Mouse (Mus musculus) gastrocnemius, adult 8-10 months (tissue): ENCODE measurements around the gene P2ry13. TPM values are rescaled to one million over a fixed set of nuclear protein-coding genes. Genes with fewer than 3 reads are reported as not detected.

Source experiments
- DNase-seq, 2 experiments: peaks; one replicate each; pipeline ENCODE4 v3.0.0; 2022; ENCODE audit warnings: low spot score in 2 of 2
- total RNA-seq, 4 experiments: library from RNA; stranded (reverse); gene quantifications; 2 replicates each; pipeline ENCODE4 v1.2.4; 2022

P2ry13 gene
- total RNA-seq, 4 experiments from 2014 or later: 0.11 to 0.22 TPM; not detected in 2

DNA sequence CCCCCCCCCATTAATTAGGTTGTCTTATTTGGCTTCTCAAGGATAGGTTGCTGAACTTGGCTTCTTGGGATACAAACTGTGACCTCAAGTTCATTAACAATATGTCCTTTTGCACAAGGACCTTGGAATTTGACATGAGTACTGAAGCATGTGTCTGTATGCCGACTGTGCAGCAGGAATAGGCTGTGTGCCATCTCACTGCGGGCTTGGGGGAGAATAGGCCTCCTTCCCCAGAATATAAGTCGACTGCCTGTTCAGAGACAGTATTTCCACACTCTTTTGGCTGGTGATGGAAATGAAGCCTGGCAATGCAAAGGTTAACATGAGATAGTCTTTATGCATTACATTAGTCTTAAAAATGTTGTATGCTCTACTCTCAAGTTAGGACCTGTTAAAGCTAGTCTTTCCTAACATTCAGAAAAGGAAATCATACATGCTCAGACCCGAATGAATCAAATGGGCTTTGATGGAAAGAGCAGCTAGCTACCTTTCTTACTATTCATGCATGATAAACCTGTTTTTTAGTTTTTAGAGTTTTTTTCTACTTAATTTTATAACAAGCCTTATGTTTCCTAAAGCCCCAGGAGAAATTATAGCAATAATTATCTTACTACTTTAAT lies 13.2 kb downstream of the P2ry13 start:
- DNase-seq: no peak

GRCm38 (mm10) chr3:59194938-59195337 lies 15.7 kb downstream of the P2ry13 start, which contains the start of gene Gpr87:
TSS of gene Gpr87 (minus strand) at chr3:59195104.
- no peak for DNase-seq

- no peak for DNase-seq
Observed at GRCm38 (mm10) chr3:59194099-59194498, 16.6 kb downstream of the P2ry13 start.

DNA sequence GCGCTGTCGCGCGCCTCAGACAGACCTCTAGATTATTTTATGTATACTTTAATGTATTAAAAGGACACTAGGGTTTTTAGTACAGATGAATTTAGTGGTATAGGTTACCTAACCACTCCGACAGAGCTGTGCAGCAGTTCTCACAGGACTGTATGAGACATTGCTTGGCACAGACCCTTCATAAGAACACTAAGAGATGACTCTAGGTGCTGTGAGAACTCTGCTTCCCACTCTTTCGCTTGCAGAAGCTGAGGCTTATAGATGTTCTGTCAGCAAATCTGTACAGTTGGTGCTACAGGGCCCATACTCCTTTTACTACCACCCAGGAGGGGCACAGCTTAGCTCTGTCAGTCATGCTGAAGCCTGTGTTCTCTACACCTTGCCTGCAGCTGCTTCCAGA lies 19.0 kb downstream of the P2ry13 start:
- no peak for DNase-seq

DNA sequence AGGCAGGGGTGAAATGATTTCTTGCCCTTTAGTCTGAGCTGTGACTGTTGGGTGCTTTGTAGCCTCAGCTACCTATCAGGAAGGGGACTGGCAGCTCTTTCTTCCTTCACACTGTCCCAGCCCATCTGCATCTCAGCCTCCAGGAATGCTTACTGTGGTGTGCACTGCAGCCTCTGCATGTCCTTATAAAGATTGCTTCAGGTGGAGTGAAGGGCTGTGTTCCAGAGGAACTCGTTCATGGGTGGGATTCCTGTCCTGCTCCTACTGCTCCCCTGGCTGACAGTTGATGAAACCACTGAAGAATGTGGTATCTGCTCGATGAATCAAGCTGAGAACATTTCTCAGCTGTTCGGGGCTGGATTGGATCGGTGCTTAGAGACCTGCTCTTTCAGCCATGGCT lies 23.3 kb downstream of the P2ry13 start:
- no peak for DNase-seq

GRCm38 (mm10) chr3:59185662-59186061 lies 25.0 kb downstream of the P2ry13 start:
- no peak for DNase-seq

DNA sequence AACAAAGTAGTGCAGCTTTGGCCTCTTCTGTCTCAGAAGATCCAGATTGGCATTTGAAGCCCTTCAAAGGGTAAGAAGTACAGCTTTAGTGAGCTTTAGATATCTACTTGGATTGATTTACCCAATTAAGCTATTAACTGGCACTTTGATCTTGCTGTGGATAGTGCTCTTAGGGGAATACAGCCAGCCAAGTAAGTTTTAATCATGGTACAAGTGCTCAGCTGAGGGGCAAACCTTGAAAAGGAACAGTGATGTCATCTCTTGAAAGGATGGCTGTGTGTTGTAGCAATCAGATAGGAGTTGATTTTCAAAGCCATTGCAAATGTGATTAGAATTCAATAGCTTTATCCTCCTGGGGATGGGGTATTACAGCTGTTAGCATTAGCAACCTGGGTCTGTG lies 28.6 kb downstream of the P2ry13 start:
- no peak for DNase-seq

- no peak for DNase-seq
Observed at GRCm38 (mm10) chr3:59181134-59181533, 29.5 kb downstream of the P2ry13 start.

- DNase-seq: no peak
Observed at GRCm38 (mm10) chr3:59176871-59177270, 33.8 kb downstream of the P2ry13 start.

GRCm38 (mm10) chr3:59175234-59175633 lies 35.4 kb downstream of the P2ry13 start:
- no peak for DNase-seq

DNA sequence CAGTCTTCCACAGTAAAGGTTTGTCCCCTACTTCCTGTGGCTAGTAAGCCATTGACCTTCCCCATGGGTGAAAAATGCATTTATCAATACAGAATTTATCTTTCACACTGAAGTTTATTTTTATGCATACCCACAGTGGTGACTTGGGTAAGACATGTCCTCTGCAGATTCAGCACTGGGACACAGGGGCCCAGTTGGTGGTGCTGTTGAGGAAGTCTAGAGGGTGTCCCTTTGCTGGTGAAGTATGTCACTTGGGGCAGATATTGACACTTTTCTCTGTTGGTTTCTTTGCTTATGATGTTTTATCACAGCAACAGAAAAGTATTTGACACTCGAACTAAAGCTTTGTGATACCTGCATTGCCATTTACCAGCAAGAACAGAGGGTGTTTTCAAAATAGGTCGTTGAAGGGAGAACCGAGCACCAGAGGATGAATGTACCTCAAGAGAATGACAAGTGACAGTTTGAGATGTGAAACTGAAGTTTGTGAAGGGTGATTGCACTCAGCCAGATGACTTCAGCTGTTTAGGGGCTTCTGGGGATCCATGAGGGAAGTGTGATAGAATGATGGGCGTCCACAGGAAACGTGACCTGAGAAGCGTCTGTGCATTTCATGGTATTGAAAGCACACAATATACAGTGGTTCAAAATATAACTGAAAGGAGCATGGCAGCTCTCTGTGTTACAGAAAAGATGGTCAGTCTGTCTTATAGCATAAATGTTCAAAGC lies 36.1 kb downstream of the P2ry13 start:
- DNase-seq: no peak

GRCm38 (mm10) chr3:59169921-59170627 lies 40.6 kb downstream of the P2ry13 start:
- no peak for DNase-seq

DNA sequence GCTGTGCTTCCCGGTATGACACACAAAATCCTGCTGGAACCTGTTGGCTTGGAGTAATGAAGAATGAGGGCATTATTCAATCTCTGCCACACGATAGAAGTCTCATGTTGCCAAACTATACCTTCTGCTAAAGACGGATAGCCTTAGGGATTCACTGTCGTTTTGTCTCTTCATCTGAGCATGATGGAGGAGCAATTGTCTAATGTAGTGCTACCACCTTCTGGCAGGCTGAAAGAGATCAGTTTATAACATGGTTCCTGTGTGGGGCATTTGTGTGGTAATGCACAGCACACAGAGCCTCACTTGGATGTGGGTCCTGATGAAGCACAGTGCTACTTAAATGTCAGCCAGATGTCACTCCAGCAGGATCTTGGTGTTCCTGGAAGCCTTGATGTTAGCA lies 41.5 kb downstream of the P2ry13 start:
- no peak for DNase-seq

DNA sequence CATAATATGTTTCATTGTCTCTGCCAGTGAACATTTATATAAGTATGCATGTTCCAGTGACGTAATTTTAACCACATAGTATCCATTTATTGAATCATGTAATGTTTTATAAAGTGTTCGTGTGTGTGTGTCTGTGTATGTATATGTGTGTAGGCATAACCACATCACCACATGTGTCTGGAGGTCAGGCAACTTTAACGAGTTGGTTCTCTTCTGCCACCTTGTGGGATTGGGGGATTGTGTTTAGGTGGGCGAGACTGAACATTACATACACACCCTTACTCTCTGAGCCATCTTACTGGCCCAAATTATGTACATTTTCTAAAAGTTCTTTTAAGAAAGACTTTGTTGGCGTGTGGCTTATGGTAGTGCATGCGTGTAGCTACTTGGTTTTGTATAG lies 42.2 kb downstream of the P2ry13 start:
- DNase-seq: no peak

DNA sequence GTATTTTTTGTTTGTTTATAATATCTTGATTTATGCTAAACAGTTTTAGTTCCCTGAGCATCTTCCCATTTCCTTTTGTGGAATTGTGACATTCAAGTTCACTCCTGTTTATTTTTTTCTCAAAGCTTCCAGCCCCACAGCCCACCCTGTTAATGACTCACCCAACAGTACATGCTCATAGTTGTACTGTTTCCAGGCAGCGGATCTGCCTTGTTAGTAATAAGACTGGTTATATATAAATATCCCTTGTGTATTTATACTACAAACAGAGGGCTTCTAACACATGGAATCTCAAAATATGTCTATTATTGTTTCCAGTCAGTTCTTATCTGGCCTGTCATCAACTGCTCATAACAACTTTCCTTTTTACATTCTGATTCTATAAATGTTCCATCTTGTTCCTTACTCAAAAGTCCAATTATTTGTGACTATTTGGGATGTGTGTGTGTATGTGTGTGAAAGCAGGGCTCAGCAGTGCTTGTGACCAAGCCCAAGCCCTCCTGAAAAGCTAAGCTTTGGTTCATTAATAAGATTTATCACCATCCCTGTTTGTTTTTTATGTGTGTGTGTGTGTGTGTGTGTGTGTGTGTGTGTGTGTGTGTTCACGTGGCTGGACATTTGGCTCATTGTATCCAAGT lies 43.1 kb downstream of the P2ry13 start:
- DNase-seq: no peak

GRCm38 (mm10) chr3:59160465-59160864 lies 50.2 kb downstream of the P2ry13 start:
- DNase-seq: no peak

Other genes with a start within 250 kb of the P2ry13 start
- under 1 TPM; 0.29 to 0.64 (median 0.34) TPM for gene Med12l, start 205.1 kb downstream of the P2ry13 start, total RNA-seq
- gene Gpr171, start 109.1 kb downstream of the P2ry13 start, total RNA-seq: under 1 TPM in 1 of 4 experiments, not detected in 3; 0.13 TPM
- 1 to 10 TPM in 3 of 4 experiments, under 1 TPM in 1; 0.90 to 2.7 (median 1.2) TPM for gene P2ry14, start 57.3 kb downstream of the P2ry13 start, total RNA-seq
- gene Gpr87, start 15.8 kb downstream of the P2ry13 start, total RNA-seq: not detected
- gene P2ry12, start 52.0 kb upstream of the P2ry13 start, total RNA-seq: 1 to 10 TPM in 1 of 4 experiments, under 1 TPM in 2, not detected in 1; 0.15 to 1.1 (median 0.40) TPM
- 1 to 10 TPM in 2 of 4 experiments, under 1 TPM in 2; 0.70 to 2.3 (median 0.98) TPM for gene Igsf10, start 133.5 kb upstream of the P2ry13 start, total RNA-seq